Mouse (Mus musculus): ENCODE data around the gene Gse1.

Gse1 gene

DNA sequence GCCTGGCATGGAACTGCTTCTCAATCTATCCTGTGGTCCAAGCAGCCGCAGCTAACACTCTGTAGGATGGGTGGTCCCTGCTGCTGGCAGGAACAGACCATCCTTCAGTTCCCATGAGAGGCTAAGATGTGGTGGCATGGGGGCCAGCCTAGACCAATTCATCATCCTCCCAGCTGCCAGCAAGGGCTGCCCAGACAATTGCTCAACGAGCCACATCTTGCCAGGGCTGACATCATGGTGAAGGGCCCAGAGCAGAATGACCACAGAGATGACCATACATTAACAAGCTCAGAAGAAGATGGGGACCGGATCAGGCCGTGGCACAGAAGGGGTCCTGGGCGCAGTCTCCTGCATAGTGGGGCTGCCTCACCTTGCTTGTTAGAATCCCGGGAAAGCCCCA, 382.6 kb downstream of the Gse1 start:
- no peak for DNase-seq (ENCODE audit: low spot score in 2 of 2)

- DNase-seq (ENCODE audit: low spot score in 2 of 2): no peak
Measured at GRCm38 (mm10) chr8:120614491-120614890, 386.2 kb downstream of the Gse1 start.

GRCm38 (mm10) chr8:120616663-120617626, 388.7 kb downstream of the Gse1 start:
- DNase-seq (ENCODE audit: low spot score in 2 of 2): no peak

DNA sequence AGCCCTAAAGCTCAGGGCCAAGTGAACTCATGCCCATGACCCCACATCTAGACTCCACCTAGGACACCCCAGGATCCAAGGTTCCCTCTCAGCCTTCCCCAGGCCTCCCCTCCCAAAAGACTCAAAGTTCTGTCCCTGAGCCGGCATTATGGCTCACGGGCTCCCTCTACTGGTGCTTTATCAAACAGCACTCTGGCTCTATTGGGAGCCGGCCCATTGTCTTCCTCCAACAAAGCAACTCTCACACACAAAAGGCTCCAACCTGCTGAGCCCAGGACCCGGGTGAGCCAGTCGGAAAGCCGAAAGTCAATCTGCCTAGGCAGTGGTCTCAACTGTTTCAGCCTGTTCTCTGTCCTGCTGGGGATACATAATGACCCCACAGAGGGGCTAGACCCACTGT, 389.9 kb downstream of the Gse1 start:
- DNase-seq (ENCODE audit: low spot score in 2 of 2): peak in 1 of 2 experiments; percentile 55

- DNase-seq (ENCODE audit: low spot score in 2 of 2): peak in 1 of 2 experiments; percentile 59
Measured at GRCm38 (mm10) chr8:120619235-120620180, 391.3 kb downstream of the Gse1 start.

GRCm38 (mm10) chr8:120620441-120620840, 392.2 kb downstream of the Gse1 start:
- no peak for DNase-seq (ENCODE audit: low spot score in 2 of 2)

DNA sequence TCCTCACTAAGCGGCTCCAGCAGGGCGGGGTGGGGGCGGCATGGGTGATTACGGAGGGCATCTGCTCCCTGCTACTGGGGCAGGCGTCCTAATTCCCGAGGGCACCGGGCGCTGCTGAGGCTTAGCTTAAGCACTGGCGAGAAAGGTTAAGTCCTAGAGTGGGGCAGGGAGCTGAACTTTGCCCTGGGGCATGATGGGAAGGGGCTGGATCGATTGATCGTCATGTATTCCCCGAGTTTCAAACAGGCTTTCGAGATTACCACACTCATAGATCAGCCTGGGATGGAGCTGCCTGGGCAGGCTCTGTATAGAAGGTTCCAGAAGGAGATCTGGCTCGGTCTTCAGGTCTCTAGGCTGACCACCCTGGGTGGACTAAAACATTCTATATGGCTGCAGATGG, 393.9 kb downstream of the Gse1 start:
- DNase-seq (ENCODE audit: low spot score in 2 of 2): no peak

GRCm38 (mm10) chr8:120623608-120624007, 395.4 kb downstream of the Gse1 start:
- DNase-seq (ENCODE audit: low spot score in 2 of 2): no peak

DNA sequence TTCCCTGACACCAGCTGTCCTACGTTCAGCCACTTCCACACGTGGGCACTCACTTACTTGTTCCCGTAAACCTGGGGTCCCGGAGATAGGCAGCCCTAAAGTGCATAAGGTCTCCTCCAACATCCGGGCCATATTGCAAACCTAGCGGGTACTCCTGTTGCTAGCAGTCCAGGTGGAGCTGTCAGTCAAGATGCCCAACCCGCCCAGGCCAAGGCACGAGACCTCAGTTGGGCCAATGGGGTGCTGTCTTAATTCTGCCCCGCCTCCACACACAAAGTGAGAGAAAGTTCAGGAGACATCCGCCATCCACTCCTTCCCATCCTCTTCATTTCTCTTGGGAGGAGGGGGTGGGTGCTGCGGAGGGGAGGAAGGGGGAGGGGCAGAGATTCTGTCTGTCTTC, 398.2 kb downstream of the Gse1 start:
- DNase-seq (ENCODE audit: low spot score in 2 of 2): no peak

DNA sequence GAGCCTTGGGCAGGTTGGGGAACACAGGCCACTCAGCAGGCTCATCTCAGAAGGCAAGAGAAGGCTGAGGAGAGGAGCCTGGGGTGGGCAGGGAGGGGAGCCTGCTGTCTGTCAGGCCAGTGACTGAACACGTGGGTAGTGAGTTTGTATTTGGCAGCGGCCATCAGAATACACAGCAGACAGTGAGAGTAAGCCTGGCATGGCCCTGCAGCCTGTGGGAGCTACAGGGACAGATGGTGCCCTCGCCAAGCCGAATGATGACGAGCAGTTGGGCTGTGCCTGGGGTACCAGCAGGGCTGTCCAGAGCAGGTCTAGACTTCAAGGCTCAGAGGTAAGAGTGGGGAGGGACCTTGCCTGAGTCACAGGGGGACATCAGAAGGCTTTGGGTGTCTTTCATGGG, 399.0 kb downstream of the Gse1 start:
- DNase-seq (ENCODE audit: low spot score in 2 of 2): no peak

DNA sequence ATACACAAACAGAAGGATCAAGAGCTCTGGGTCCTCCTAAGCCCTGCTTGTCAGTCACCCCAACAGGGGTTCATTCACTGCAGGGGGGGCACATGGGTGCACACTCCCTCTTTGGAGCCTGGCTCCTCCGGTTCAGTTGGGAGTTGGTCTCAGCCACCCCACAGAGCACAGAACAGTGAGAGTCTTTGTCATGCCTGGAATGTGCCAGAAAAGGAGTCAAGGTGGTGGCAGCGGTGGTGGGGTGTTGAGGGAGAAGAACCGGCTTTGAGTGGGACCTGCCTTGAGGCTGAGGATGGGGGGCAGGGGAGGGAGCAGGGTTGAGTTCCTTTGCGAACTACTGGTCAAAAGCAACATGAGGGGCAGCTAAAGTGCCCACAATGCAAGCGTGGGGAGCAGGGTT, 401.8 kb downstream of the Gse1 start:
- DNase-seq (ENCODE audit: low spot score in 2 of 2): no peak

DNA sequence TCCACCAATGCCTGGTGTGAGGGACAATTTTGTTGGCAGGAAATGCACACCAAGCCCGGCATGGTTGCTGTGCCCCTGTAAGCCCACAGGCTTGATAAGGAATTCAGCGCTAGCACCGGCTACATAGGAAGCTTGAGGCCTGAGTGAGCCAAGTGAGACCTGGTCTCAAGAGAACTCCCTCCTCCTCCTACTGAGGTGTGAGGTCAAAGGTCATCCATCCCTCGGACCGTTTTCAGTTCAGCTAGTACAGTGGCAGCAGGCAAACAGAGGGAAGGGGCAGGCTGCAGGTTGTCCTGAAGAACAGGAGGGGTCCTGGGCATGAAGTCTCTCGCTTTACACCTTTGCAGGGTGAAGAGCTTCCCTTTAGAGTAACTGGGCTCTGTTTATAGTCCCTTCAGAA, 402.6 kb downstream of the Gse1 start:
- DNase-seq (ENCODE audit: low spot score in 2 of 2): no peak
